Mouse (Mus musculus) embryonic facial prominence, embryonic 13.5 days (tissue): ENCODE data around the gene Gatb. TPM values are rescaled to one million over a fixed set of nuclear protein-coding genes. Genes with fewer than 3 reads are reported as not detected.

Experiments
- ATAC-seq: fragments of 200-750 bp; cut with Nextera tagmentation; 2 replicates; pipeline ENCODE4 v1.8.0; 2017; ENCODE audit warnings: low read depth; ENCODE audit not compliant: insufficient number of reproducible peaks, insufficient read depth, low FRiP score, low TSS enrichment
- H3K27ac ChIP-seq: fragments of 300-500 bp; sonication (generic); 2 replicates; pipeline ENCODE4 v1.5.1; 2015; ENCODE audit warnings: moderate library complexity, mild to moderate bottlenecking, inconsistent platforms
- H3K27me3 ChIP-seq: fragments of 300-500 bp; sonication (generic); 2 replicates; pipeline ENCODE4 v1.6.1; 2015; ENCODE audit warnings: mild to moderate bottlenecking, inconsistent platforms
- H3K36me3 ChIP-seq: fragments of 300-500 bp; sonication (generic); 2 replicates; pipeline ENCODE4 v1.6.1; 2015; ENCODE audit warnings: mild to moderate bottlenecking, inconsistent platforms
- H3K4me1 ChIP-seq: fragments of 300-500 bp; sonication (generic); 2 replicates; pipeline ENCODE4 v1.6.1; 2015; ENCODE audit warnings: inconsistent platforms
- H3K4me2 ChIP-seq: fragments of 300-500 bp; sonication (generic); 2 replicates; pipeline ENCODE4 v1.6.1; 2015; ENCODE audit warnings: moderate library complexity, mild to moderate bottlenecking, inconsistent platforms
- H3K4me3 ChIP-seq: fragments of 300-500 bp; sonication (generic); 2 replicates; pipeline ENCODE4 v1.5.1; 2015; ENCODE audit warnings: mild to moderate bottlenecking, inconsistent platforms
- H3K9ac ChIP-seq: fragments of 300-500 bp; sonication (generic); 2 replicates; pipeline ENCODE4 v1.6.1; 2015; ENCODE audit warnings: mild to moderate bottlenecking, inconsistent platforms
- H3K9me3 ChIP-seq: fragments of 300-500 bp; sonication (generic); 2 replicates; pipeline ENCODE4 v1.6.1; 2016; ENCODE audit warnings: inconsistent platforms
- WGBS: fragments of 180-500 bp; shearing (Covaris S2); methylation state at CpG from one replicate; pipeline ENCODE4 v1.1.7; 2015; ENCODE audit warnings: mixed read lengths; 5-methylcytosine and 5-hydroxymethylcytosine counted together
- polyA plus RNA-seq: library from polyadenylated mRNA; unstranded; fragments of >200 nt; fragmentation: Nextera tagmentation; extraction: Ambion mirVana; gene quantifications from 2 replicates; pipeline ENCODE4 v1.2.1, GENCODE M21; 2015

Gene Gatb
- polyA plus RNA-seq, 1 experiment from 2014 or later = 22.5 TPM

GRCm38 (mm10) chr3:85635591-85635990 lies 61.7 kb downstream of the Gatb start:
- H3K9ac ChIP-seq = no peak overlapping the region
- ATAC-seq = no peak
- no peaks in the 10 kb centered on the region for H3K9me3 ChIP-seq
- no peak overlapping the region for H3K4me3 ChIP-seq
- H3K27me3 ChIP-seq = no peaks in the 10 kb centered on the region
- no peak overlapping the region for H3K4me2 ChIP-seq
- H3K27ac ChIP-seq = no peak overlapping the region
- H3K4me1 ChIP-seq = no peaks in the 10 kb centered on the region
- 90% methylated on average over 2 of the region's 2 CpGs for WGBS
- H3K36me3 ChIP-seq = no peaks in the 10 kb centered on the region

GRCm38 (mm10) chr3:85636716-85637447 lies 63.0 kb downstream of the Gatb start:
- H3K4me2 ChIP-seq = no peak overlapping the region
- no peak overlapping the region for H3K27ac ChIP-seq
- no peaks in the 10 kb centered on the region for H3K27me3 ChIP-seq
- H3K4me1 ChIP-seq = no peaks in the 10 kb centered on the region
- no peaks in the 10 kb centered on the region for H3K9me3 ChIP-seq
- H3K4me3 ChIP-seq = no peak overlapping the region
- ATAC-seq = no peak
- H3K9ac ChIP-seq = no peak overlapping the region
- WGBS = 87% methylated on average over 5 of the region's 5 CpGs
- no peaks in the 10 kb centered on the region for H3K36me3 ChIP-seq

- 75% methylated on average over 3 of the region's 3 CpGs for WGBS
Observed at GRCm38 (mm10) chr3:85641751-85642150, 67.8 kb downstream of the Gatb start.

GRCm38 (mm10) chr3:85644814-85645213 lies 70.9 kb downstream of the Gatb start:
- no peak overlapping the region for H3K4me3 ChIP-seq
- H3K9ac ChIP-seq = no peak overlapping the region
- no peaks in the 10 kb centered on the region for H3K9me3 ChIP-seq
- WGBS = 84% methylated on average over 3 of the region's 3 CpGs
- no peak overlapping the region for H3K4me2 ChIP-seq
- no peaks in the 10 kb centered on the region for H3K27me3 ChIP-seq
- ATAC-seq = no peak
- H3K4me1 ChIP-seq = no peaks in the 10 kb centered on the region; the same call in 1 of the 2 replicates
- no peak overlapping the region for H3K27ac ChIP-seq
- H3K36me3 ChIP-seq = no peaks in the 10 kb centered on the region

More at GRCm38 (mm10) chr3:85641751-85642150, 67.8 kb downstream of the Gatb start:
- no peak overlapping the region for H3K27ac ChIP-seq
- no peaks in the 10 kb centered on the region for H3K27me3 ChIP-seq
- H3K4me1 ChIP-seq = no peaks in the 10 kb centered on the region
- H3K9ac ChIP-seq = no peak overlapping the region
- ATAC-seq = no peak
- H3K4me2 ChIP-seq = no peak overlapping the region
- H3K9me3 ChIP-seq = no peaks in the 10 kb centered on the region
- H3K36me3 ChIP-seq = no peaks in the 10 kb centered on the region
- no peak overlapping the region for H3K4me3 ChIP-seq

- Histone ChIP-seq H3K9ac (no peak overlapping the region), H3K4me2 (no peak overlapping the region), H3K9me3 (no peaks in the 10 kb centered on the region), H3K27me3 (no peaks in the 10 kb centered on the region), H3K4me1 (no peaks in the 10 kb centered on the region; the same call in 1 of the 2 replicates), H3K36me3 (no peaks in the 10 kb centered on the region), H3K4me3 (no peak overlapping the region), H3K27ac (no peak overlapping the region)
- 86% methylated on average over 7 of the region's 7 CpGs for WGBS
- ATAC-seq = no peak
Observed at GRCm38 (mm10) chr3:85645517-85646004, 71.6 kb downstream of the Gatb start.

- H3K36me3 ChIP-seq = 0 out of 2 replicates have a peak, but pooled peaks cover 6% of the 10 kb centered on the region
- H3K27me3 ChIP-seq = no peaks in the 10 kb centered on the region
- no peaks in the 10 kb centered on the region; the same call in none of the 2 replicates for H3K4me1 ChIP-seq
- no peaks in the 10 kb centered on the region for H3K9me3 ChIP-seq
- H3K4me3 ChIP-seq = no peak overlapping the region
- no peak overlapping the region for H3K4me2 ChIP-seq
- 84% methylated on average over 4 of the region's 4 CpGs for WGBS
- no peak overlapping the region for H3K27ac ChIP-seq
- no peak; the same call in 1 of the 2 replicates for ATAC-seq
- no peak overlapping the region for H3K9ac ChIP-seq
Observed at GRCm38 (mm10) chr3:85649176-85649575, 75.3 kb downstream of the Gatb start.

GRCm38 (mm10) chr3:85652727-85653665 lies 79.1 kb downstream of the Gatb start:
- Histone ChIP-seq H3K27ac (no peak overlapping the region), H3K4me3 (no peak overlapping the region), H3K36me3 (0 out of 2 replicates have a peak, but pooled peaks cover 6% of the 10 kb centered on the region), H3K4me1 (peaks cover 3% of the 10 kb centered on the region), H3K4me2 (no peak overlapping the region), H3K9me3 (no peaks in the 10 kb centered on the region), H3K9ac (no peak overlapping the region), H3K27me3 (no peaks in the 10 kb centered on the region)
- no peak for ATAC-seq
- WGBS = 79% methylated on average over 4 of the region's 4 CpGs

- Histone ChIP-seq H3K9ac (no peak overlapping the region), H3K4me3 (no peak overlapping the region), H3K27me3 (no peaks in the 10 kb centered on the region), H3K4me1 (peaks cover 17% of the 10 kb centered on the region), H3K27ac (no peak overlapping the region), H3K9me3 (no peaks in the 10 kb centered on the region), H3K4me2 (no peak overlapping the region), H3K36me3 (0 out of 2 replicates have a peak, but pooled peaks cover 6% of the 10 kb centered on the region)
- WGBS = 96% methylated on average over 3 of the region's 3 CpGs
- ATAC-seq = no peak
Observed at GRCm38 (mm10) chr3:85655538-85655937, 81.6 kb downstream of the Gatb start.

- Histone ChIP-seq H3K9me3 (no peaks in the 10 kb centered on the region), H3K27ac (no peak overlapping the region), H3K4me1 (peaks cover 18% of the 10 kb centered on the region), H3K4me2 (no peak overlapping the region), H3K27me3 (no peaks in the 10 kb centered on the region), H3K4me3 (no peak overlapping the region), H3K9ac (no peak overlapping the region), H3K36me3 (no peaks in the 10 kb centered on the region)
- ATAC-seq = no peak
- 77% methylated on average over 7 of the region's 7 CpGs for WGBS
Observed at GRCm38 (mm10) chr3:85659681-85660080, 85.8 kb downstream of the Gatb start.

GRCm38 (mm10) chr3:85661926-85662813 lies 88.3 kb downstream of the Gatb start:
- 82% methylated on average over 10 of the region's 10 CpGs for WGBS
- no peak for ATAC-seq
- no peak overlapping the region for H3K27ac ChIP-seq
- H3K4me1 ChIP-seq = peaks cover 16% of the 10 kb centered on the region
- H3K27me3 ChIP-seq = no peaks in the 10 kb centered on the region
- no peaks in the 10 kb centered on the region for H3K36me3 ChIP-seq
- no peak overlapping the region for H3K9ac ChIP-seq
- no peak overlapping the region for H3K4me2 ChIP-seq
- no peak overlapping the region for H3K4me3 ChIP-seq
- no peaks in the 10 kb centered on the region for H3K9me3 ChIP-seq

- peaks cover 15% of the 10 kb centered on the region; the same call in 1 of the 2 replicates for H3K4me1 ChIP-seq
- H3K4me2 ChIP-seq = no peak overlapping the region
- no peaks in the 10 kb centered on the region for H3K27me3 ChIP-seq
- no peak overlapping the region for H3K9ac ChIP-seq
- no peak for ATAC-seq
- WGBS = 70% methylated on average over 5 of the region's 5 CpGs
- H3K27ac ChIP-seq = no peak overlapping the region
- no peak overlapping the region for H3K4me3 ChIP-seq
- H3K9me3 ChIP-seq = no peaks in the 10 kb centered on the region
- H3K36me3 ChIP-seq = no peaks in the 10 kb centered on the region
Observed at GRCm38 (mm10) chr3:85663826-85664225, 89.9 kb downstream of the Gatb start.
